Mouse (Mus musculus) spleen, adult 2 months (tissue): ENCODE measurements around the gene H2-M10.2.
"Not testable (repeated sequence)": the region's sequence is repeated elsewhere in the genome, so short reads cannot be mapped to it uniquely, and the experiment has no call there.

Experiments
- CTCF ChIP-seq: fragments of 200-500 bp; IDR thresholded peaks from 2 replicates; pipeline ENCODE4 v1.5.1; 2011; ENCODE audit warnings: mild to moderate bottlenecking, inconsistent platforms; ENCODE audit not compliant: insufficient read depth, insufficient read length, insufficient replicate concordance; ENCODE audit errors: extremely low read depth
- POLR2A ChIP-seq: fragments of 200-500 bp; IDR thresholded peaks from 2 replicates; pipeline ENCODE4 v1.6.1; 2011; ENCODE audit warnings: low read depth, low read length, inconsistent platforms

DNA sequence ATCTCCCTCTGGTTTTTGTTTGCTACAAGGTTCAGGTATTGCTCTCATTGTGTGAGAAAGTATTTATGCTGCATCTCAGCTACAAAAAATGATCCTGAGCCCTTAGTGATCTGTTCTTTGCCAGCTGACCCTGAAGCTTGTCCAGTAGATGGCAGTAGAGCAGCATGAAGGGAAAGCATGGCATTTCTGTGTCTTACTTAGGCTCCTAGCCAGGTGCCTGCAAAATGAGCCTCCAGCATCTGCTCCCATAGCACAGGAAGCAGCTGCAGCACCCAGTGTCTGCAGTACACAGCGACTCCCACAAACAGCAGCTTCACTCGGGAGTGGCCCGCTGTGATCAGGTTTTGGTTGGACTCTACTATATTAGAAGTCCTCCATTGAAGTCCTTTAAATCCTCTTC lies 22.6 kb upstream of the H2-M10.2 start:
- peak; percentile 37; the same call in 1 of the 2 replicates for TF ChIP-seq CTCF
- TF ChIP-seq POLR2A: not testable (repeated sequence)
